Mouse (Mus musculus): ENCODE measurements around the gene Cdc42ep1. TPM values are rescaled to one million over a fixed set of nuclear protein-coding genes. Genes with fewer than 3 reads are reported as not detected.
"Not testable (repeated sequence)": the region's sequence is repeated elsewhere in the genome, so short reads cannot be mapped to it uniquely, and the experiment has no call there.

The Cdc42ep1 gene
- polyA plus RNA-seq, 1 experiment from 2014 or later = 10.7 TPM

DNA sequence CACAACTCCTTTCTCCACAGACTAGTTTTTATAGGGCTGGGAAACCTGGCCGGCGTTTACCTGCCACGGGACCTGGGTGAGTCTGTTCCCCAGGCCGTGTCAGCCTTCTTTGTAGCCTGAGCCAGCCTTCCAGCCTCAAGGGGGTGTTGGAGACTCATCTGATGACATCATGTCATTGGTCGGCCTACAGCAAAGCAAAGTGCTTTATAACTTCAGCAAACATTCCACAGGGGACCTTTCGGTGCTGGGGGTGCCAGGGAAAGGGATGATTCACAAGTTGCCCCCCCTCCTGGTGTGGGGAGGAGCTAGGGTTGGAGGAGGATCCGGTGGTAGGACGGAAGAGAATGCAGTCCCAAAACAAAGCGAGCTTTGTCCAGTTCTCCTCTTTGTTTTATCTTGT lies 2.4 kb downstream of the Cdc42ep1 start:
- Histone ChIP-seq H3K4me3 (replicated peaks; ENCODE audit: low read length) (no peak overlapping the region), H3K9ac (no peak overlapping the region), H3K9me3 (ENCODE audit: control insufficient read depth, low read length) (no peaks in the 10 kb centered on the region), H3K4me1 (replicated peaks; ENCODE audit: control insufficient read depth, insufficient read depth, low read length) (peaks cover 22% of the 10 kb centered on the region; the same call in 1 of the 2 replicates), H3K27ac (no peak overlapping the region), H3K27me3 (ENCODE audit: control insufficient read depth, insufficient read depth, low read length) (peaks cover 31% of the 10 kb centered on the region), H3K4me2 (replicated peaks) (peak overlapping the region; percentile 50), H3K36me3 (replicated peaks; ENCODE audit: control insufficient read depth, insufficient read depth) (no peaks in the 10 kb centered on the region)
- WGBS = 35% methylated on average over 9 of the region's 9 CpGs
- ATAC-seq (ENCODE audit: low FRiP score) (no peak), DNase-seq (ENCODE audit: low spot score) (no peak)

DNA sequence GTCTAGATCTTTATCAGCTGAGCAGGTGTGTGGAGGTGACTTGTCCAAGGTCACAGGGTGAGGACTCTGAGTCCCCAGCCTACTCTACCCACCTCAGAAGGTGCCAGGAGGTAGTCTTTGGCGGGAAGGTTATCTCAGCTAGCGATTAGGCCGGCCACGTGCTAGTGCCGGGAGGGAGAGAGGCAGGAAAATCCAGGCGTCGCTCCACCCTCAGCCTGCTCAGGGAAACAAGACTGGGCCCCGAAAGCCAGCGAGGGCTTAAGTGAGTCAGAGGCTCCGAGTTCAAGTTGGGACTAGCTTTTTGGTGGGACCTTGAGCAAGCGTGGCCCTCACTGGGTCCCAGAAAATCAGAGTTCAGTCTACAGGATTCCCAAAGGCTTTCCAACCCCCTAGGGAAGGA lies 2.9 kb downstream of the Cdc42ep1 start:
- DNase-seq (ENCODE audit: low spot score) = no peak
- ATAC-seq (ENCODE audit: low FRiP score) = no peak
- Histone ChIP-seq H3K27me3 (ENCODE audit: control insufficient read depth, insufficient read depth, low read length) (peaks cover 31% of the 10 kb centered on the region), H3K36me3 (replicated peaks; ENCODE audit: control insufficient read depth, insufficient read depth) (no peaks in the 10 kb centered on the region), H3K27ac (no peak overlapping the region), H3K4me1 (replicated peaks; ENCODE audit: control insufficient read depth, insufficient read depth, low read length) (peaks cover 16% of the 10 kb centered on the region; the same call in 1 of the 2 replicates), H3K9ac (no peak overlapping the region), H3K4me3 (replicated peaks; ENCODE audit: low read length) (no peak overlapping the region), H3K9me3 (ENCODE audit: control insufficient read depth, low read length) (no peaks in the 10 kb centered on the region), H3K4me2 (replicated peaks) (peak overlapping the region; percentile 50)
- 59% methylated on average over 11 of the region's 11 CpGs for WGBS

DNA sequence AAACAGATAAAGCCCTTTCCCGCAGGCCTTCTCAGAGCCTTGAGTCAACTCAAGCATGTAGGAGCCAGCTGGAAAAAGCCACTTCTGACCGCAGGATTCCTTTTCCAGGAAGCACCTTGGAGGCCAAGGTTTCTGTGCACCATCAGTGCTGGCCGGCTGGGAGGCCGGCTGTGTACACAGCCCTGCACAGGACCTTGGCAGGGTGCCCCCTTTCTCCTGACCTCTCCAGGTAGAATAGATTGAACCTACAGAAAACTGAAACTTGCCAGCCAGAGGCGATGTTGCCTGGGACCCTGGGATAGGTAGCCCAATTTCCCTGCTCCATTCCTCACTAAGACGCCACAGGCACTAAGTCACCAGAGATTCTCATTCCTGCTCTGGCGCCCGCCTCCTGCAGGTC lies 3.4 kb downstream of the Cdc42ep1 start:
- Histone ChIP-seq H3K36me3 (replicated peaks; ENCODE audit: control insufficient read depth, insufficient read depth) (no peaks in the 10 kb centered on the region), H3K27me3 (ENCODE audit: control insufficient read depth, insufficient read depth, low read length) (peaks cover 31% of the 10 kb centered on the region), H3K27ac (no peak overlapping the region), H3K4me1 (replicated peaks; ENCODE audit: control insufficient read depth, insufficient read depth, low read length) (peaks cover 11% of the 10 kb centered on the region; the same call in 1 of the 2 replicates), H3K4me2 (replicated peaks) (no peak overlapping the region), H3K9ac (no peak overlapping the region), H3K4me3 (replicated peaks; ENCODE audit: low read length) (no peak overlapping the region), H3K9me3 (ENCODE audit: control insufficient read depth, low read length) (no peaks in the 10 kb centered on the region)
- ATAC-seq (ENCODE audit: low FRiP score) (no peak), DNase-seq (ENCODE audit: low spot score) (no peak)
- WGBS = 77% methylated on average over 8 of the region's 8 CpGs

DNA sequence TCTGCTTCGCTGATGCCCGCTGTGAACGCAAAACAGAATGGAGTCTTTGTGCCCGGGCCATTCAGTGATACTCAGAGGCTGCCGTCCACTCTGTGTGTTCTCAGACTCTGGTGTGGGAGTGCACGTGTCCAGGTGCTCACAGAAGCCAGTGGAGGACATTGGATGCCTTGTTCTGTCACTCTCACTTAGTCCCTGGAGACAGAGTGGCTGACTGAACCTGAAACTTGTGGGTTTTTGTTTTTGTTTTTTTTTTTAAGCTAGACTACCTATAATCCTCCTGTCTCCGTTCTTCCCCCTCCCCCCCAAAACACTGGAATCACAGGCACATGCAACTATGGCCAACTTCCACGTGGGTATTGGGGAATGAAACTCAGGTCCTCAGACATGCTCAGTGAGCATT lies 3.9 kb downstream of the Cdc42ep1 start:
- no peak overlapping the region for H3K4me2 ChIP-seq (replicated peaks)
- H3K36me3 ChIP-seq (replicated peaks; ENCODE audit: control insufficient read depth, insufficient read depth) = no peaks in the 10 kb centered on the region
- WGBS = 60% methylated on average over 8 of the region's 8 CpGs
- H3K4me1 ChIP-seq (replicated peaks; ENCODE audit: control insufficient read depth, insufficient read depth, low read length) = peaks cover 9% of the 10 kb centered on the region; the same call in 1 of the 2 replicates
- no peak overlapping the region for H3K27ac ChIP-seq
- no peak for ATAC-seq (ENCODE audit: low FRiP score)
- no peak for DNase-seq (ENCODE audit: low spot score)
- no peak overlapping the region for H3K4me3 ChIP-seq (replicated peaks; ENCODE audit: low read length)
- no peak overlapping the region for H3K9ac ChIP-seq
- peaks cover 31% of the 10 kb centered on the region for H3K27me3 ChIP-seq (ENCODE audit: control insufficient read depth, insufficient read depth, low read length)
- H3K9me3 ChIP-seq (ENCODE audit: control insufficient read depth, low read length) = no peaks in the 10 kb centered on the region

DNA sequence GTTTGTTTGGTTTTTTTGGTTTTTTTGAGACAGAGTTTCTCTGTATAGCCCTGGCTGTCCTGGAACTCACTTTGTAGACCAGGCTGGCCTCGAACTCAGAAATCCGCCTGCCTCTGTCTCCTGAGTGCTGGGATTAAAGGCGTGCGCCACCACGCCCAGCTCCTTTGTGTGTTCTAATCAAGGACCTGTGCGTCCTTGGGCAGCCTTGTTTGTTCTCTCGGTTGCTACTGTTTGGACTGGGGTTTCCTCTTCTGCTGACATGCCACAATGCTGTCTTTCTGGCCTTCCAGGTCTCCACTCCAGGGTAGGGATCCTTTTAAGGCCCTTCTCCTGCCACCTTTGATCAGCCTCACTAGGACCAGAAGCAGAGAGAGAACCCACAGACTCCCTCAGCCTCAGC lies 4.4 kb downstream of the Cdc42ep1 start:
- H3K27me3 ChIP-seq (ENCODE audit: control insufficient read depth, insufficient read depth, low read length) = peaks cover 27% of the 10 kb centered on the region
- not testable (repeated sequence) for ATAC-seq (ENCODE audit: low FRiP score); H3K4me3 ChIP-seq (replicated peaks; ENCODE audit: low read length); H3K4me2 ChIP-seq (replicated peaks); H3K27ac ChIP-seq; H3K36me3 ChIP-seq (replicated peaks; ENCODE audit: control insufficient read depth, insufficient read depth); H3K4me1 ChIP-seq (replicated peaks; ENCODE audit: control insufficient read depth, insufficient read depth, low read length); H3K9ac ChIP-seq; DNase-seq (ENCODE audit: low spot score); H3K9me3 ChIP-seq (ENCODE audit: control insufficient read depth, low read length)
- WGBS = 81% methylated on average over 5 of the region's 7 CpGs

DNA sequence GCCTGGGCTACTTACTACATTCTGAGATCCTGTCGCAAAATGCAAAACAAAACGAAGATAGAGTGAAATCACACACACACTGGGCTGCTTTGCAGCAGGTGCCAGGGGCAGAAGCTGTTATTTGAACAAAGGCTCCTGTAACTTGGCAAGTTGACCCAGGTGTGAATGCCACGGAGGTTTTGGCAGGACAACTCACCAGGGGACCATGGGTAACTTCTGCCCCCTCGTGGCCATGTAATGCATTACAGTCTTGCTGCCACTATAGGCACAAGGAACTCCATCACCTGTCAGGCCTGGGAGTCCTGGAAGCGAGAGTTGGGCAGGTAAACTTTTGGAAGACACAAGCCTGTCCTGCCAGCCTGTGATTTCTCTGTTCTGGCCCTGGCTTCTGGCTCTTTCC lies 6.0 kb downstream of the Cdc42ep1 start:
- ATAC-seq (ENCODE audit: low FRiP score) = no peak
- Histone ChIP-seq H3K9me3 (ENCODE audit: control insufficient read depth, low read length) (no peaks in the 10 kb centered on the region), H3K36me3 (replicated peaks; ENCODE audit: control insufficient read depth, insufficient read depth) (no peaks in the 10 kb centered on the region), H3K4me3 (replicated peaks; ENCODE audit: low read length) (no peak overlapping the region), H3K4me2 (replicated peaks) (no peak overlapping the region), H3K27me3 (ENCODE audit: control insufficient read depth, insufficient read depth, low read length) (peaks cover 14% of the 10 kb centered on the region), H3K27ac (no peak overlapping the region), H3K4me1 (replicated peaks; ENCODE audit: control insufficient read depth, insufficient read depth, low read length) (0 out of 2 replicates have a peak, but pooled peaks cover 5% of the 10 kb centered on the region), H3K9ac (no peak overlapping the region)
- peak; percentile 76 for DNase-seq (ENCODE audit: low spot score)
- 35% methylated on average over 5 of the region's 5 CpGs for whole genome bisulfite sequencing

DNA sequence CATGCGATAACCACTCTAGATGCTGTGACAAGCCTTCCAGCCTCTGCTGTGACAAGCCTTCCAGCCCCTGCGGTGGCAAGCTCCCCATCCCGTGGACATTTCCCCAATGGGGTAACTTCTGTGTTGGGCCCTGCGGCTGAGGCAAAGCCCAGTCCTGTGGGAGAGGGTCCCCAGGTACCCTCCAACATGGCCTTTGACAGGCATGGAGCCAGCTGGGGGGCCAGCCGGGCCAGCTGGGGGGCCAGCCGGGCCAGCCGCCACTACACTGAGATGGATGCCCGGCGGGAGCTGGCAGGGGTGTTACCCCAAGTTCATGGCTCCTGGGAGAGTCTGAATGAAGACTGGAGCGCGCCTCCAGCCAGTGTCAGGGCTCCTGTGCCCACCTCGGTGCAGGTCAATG lies 7.1 kb downstream of the Cdc42ep1 start:
- Histone ChIP-seq H3K36me3 (replicated peaks; ENCODE audit: control insufficient read depth, insufficient read depth) (no peaks in the 10 kb centered on the region), H3K9ac (no peak overlapping the region), H3K4me1 (replicated peaks; ENCODE audit: control insufficient read depth, insufficient read depth, low read length) (no peaks in the 10 kb centered on the region), H3K4me3 (replicated peaks; ENCODE audit: low read length) (no peak overlapping the region), H3K9me3 (ENCODE audit: control insufficient read depth, low read length) (no peaks in the 10 kb centered on the region), H3K27me3 (ENCODE audit: control insufficient read depth, insufficient read depth, low read length) (peaks cover 3% of the 10 kb centered on the region), H3K27ac (no peak overlapping the region), H3K4me2 (replicated peaks) (no peak overlapping the region)
- no peak for ATAC-seq (ENCODE audit: low FRiP score)
- no peak for DNase-seq (ENCODE audit: low spot score)
- WGBS = 85% methylated on average over 12 of the region's 12 CpGs

DNA sequence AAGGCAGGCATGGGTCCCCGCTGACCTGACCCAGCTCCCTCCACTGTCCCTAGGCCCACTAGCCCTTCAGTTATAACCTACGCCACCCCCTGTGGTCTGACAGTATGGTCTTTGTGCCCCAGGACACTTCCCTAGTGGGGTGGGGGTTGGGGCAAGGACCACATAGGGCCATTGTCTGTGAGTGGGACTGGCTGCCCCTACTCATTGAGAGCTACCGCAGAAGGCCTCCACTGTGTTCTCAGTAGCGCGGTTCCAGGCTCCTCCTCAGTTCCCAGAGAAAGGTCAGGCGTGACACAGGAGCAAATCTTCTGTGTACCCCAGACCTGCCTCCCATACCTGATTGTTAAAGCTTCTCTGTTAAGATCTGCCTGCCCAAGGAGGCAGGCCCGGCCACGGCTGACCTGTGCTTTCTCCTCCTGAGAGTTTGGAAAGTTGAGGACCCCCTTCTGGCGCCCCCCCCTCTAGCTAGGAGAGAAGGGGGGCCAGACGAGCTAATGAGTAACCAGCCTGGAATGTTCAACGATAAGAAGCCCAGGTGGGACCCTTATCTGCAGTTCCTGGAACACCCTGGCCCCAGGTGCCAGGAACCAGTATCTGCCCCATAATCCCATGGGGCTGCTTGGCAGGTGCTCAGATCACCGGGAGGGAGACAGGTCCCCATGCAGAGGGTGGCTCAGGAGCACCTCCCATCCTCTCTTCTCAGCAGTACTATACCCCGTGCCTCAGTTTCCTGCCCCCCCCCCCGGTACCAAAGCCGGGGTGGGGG lies 7.8 kb downstream of the Cdc42ep1 start:
- no peaks in the 10 kb centered on the region for H3K4me1 ChIP-seq (replicated peaks; ENCODE audit: control insufficient read depth, insufficient read depth, low read length)
- ATAC-seq (ENCODE audit: low FRiP score) (no peak), DNase-seq (ENCODE audit: low spot score) (no peak)
- no peak overlapping the region for H3K9ac ChIP-seq
- H3K27me3 ChIP-seq (ENCODE audit: control insufficient read depth, insufficient read depth, low read length) = no peaks in the 10 kb centered on the region
- H3K9me3 ChIP-seq (ENCODE audit: control insufficient read depth, low read length) = no peaks in the 10 kb centered on the region
- no peak overlapping the region for H3K4me2 ChIP-seq (replicated peaks)
- no peaks in the 10 kb centered on the region for H3K36me3 ChIP-seq (replicated peaks; ENCODE audit: control insufficient read depth, insufficient read depth)
- H3K4me3 ChIP-seq (replicated peaks; ENCODE audit: low read length) = no peak overlapping the region
- 68% methylated on average over 15 of the region's 15 CpGs for WGBS
- no peak overlapping the region for H3K27ac ChIP-seq

DNA sequence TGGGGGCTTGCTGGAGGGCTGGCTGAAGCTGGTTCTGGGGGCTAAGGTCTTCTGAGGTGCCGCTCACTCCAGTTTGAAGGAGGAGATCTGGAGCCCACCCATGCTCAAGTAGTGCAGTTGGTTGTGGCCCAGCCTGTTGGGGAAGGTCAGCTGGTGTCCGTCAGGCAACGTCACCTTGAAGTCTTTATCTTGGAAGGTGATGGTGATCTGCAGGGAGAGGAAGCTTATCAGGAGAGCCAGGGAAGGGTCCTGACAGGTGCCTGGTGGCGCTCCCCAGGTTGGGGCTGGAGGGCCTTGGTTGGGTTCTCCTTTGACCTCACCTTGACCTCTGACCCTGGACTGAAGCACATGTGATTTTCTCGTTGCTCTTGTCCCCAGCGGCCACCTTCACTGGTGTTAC lies 8.5 kb downstream of the Cdc42ep1 start:
- DNase-seq (ENCODE audit: low spot score) (no peak), ATAC-seq (ENCODE audit: low FRiP score) (no peak)
- Histone ChIP-seq H3K4me1 (replicated peaks; ENCODE audit: control insufficient read depth, insufficient read depth, low read length) (no peaks in the 10 kb centered on the region), H3K4me3 (replicated peaks; ENCODE audit: low read length) (no peak overlapping the region), H3K27ac (no peak overlapping the region), H3K27me3 (ENCODE audit: control insufficient read depth, insufficient read depth, low read length) (no peaks in the 10 kb centered on the region), H3K9ac (no peak overlapping the region), H3K36me3 (replicated peaks; ENCODE audit: control insufficient read depth, insufficient read depth) (no peaks in the 10 kb centered on the region), H3K4me2 (replicated peaks) (no peak overlapping the region), H3K9me3 (ENCODE audit: control insufficient read depth, low read length) (no peaks in the 10 kb centered on the region)
- 76% methylated on average over 6 of the region's 6 CpGs for WGBS
